ENCODE assay signal across 9 mouse cellular contexts in genomic region chr7:74200661-74201060, GRCm38 (mm10).
A peak's percentile ranks its signal among the peaks of the same experiment; 100 is the strongest.
DNase-seq lines count a peak whose midpoint lies in the region; ATAC-seq and TF ChIP-seq lines count a peak whose summit lies in the region.
"Had no signal": no experiment of that assay in that cellular context is flagged by ENCODE, and none has a peak within 500 bp of the region (broad histone marks: within the 10 kb centered on the region; RNA-seq: fewer than 3 reads in every experiment).

No protein-coding gene starts in this region.

- TF ChIP-seq CTCF in kidney, adult 2 months (conservative IDR thresholded peaks at IDR 0.05; ENCODE audit: insufficient read depth, insufficient read length, low read depth, low read length), result no peak
- TF ChIP-seq CTCF in E14TG2a.4 (conservative IDR thresholded peaks at IDR 0.05; ENCODE audit: low read length), result peak; percentile 38

- WGBS in kidney, adult 2 months, result 44% methylated on average over 4 of the region's 4 CpGs
- WGBS in limb, embryonic 10.5 days, result 34% methylated on average over 4 of the region's 4 CpGs

- no peaks in the 10 kb centered on the region for H3K4me1 ChIP-seq in kidney, adult 2 months (ENCODE audit: control insufficient read depth, insufficient read depth, low read length)
- H3K4me1 ChIP-seq in E14TG2a.4 (replicated peaks; ENCODE audit: low read depth, low read length), result no peaks in the 10 kb centered on the region
- no peaks in the 10 kb centered on the region for H3K4me1 ChIP-seq in limb, embryonic 10.5 days
- H3K4me1 ChIP-seq: embryonic facial prominence, embryonic 12.5 days had no signal

- DNase-seq in kidney, postnatal 4 days, result peak; percentile 30 to 47
- no peak for DNase-seq in kidney, adult 2 months
- peak; percentile 1 for DNase-seq in 3134 (ENCODE audit: extremely low read depth, insufficient read length, low spot score)
- DNase-seq in limb, embryonic 10.5 days (ENCODE audit: low spot score), result peak; percentile 65
- DNase-seq in yolk sac, embryonic 10.5 days (ENCODE audit: low spot score), result no peak

- H3K36me3 ChIP-seq in kidney, adult 2 months (ENCODE audit: control insufficient read depth, insufficient read depth, low read length), result no peaks in the 10 kb centered on the region
- H3K36me3 ChIP-seq in E14TG2a.4 (ENCODE audit: insufficient read depth, low read length), result no peaks in the 10 kb centered on the region
- no peaks in the 10 kb centered on the region for H3K36me3 ChIP-seq in limb, embryonic 10.5 days
- H3K36me3 ChIP-seq: embryonic facial prominence, embryonic 12.5 days had no signal

- no peak for TF ChIP-seq POLR2A in kidney, adult 2 months (IDR thresholded peaks at IDR 0.05; ENCODE audit: low read depth, low read length)

- no peaks in the 10 kb centered on the region; the same call in 1 of the 2 replicates for H3K27me3 ChIP-seq in kidney, adult 2 months (replicated peaks; ENCODE audit: control insufficient read depth, insufficient read depth, low read length)
- H3K27me3 ChIP-seq in E14TG2a.4 (ENCODE audit: insufficient read depth, low read length), result no peaks in the 10 kb centered on the region
- no peaks in the 10 kb centered on the region for H3K27me3 ChIP-seq in limb, embryonic 10.5 days (ENCODE audit: low read depth, poor library complexity, severe bottlenecking)
- H3K27me3 ChIP-seq: embryonic facial prominence, embryonic 12.5 days had no signal

- peaks cover 6% of the 10 kb centered on the region; the same call in 1 of the 2 replicates for H3K9me3 ChIP-seq in E14TG2a.4 (ENCODE audit: low read length)
- no peaks in the 10 kb centered on the region for H3K9me3 ChIP-seq in limb, embryonic 10.5 days (replicated peaks)
- H3K9me3 ChIP-seq: embryonic facial prominence, embryonic 12.5 days had no signal

- ATAC-seq in megakaryocyte, adult 5-6 weeks (ENCODE audit: poor library complexity, severe bottlenecking), result no peak
- ATAC-seq: intestine, embryonic 16.5 days had no signal

- H3K4me3 ChIP-seq in kidney, adult 2 months (ENCODE audit: insufficient read depth, low read depth, low read length), result no peak overlapping the region
- H3K4me3 ChIP-seq in E14TG2a.4 (replicated peaks; ENCODE audit: low read length), result no peak overlapping the region
- no peak overlapping the region for H3K4me3 ChIP-seq in limb, embryonic 10.5 days
- H3K4me3 ChIP-seq: embryonic facial prominence, embryonic 12.5 days had no signal

- H3K27ac ChIP-seq in kidney, adult 2 months (ENCODE audit: insufficient read depth, low read depth, low read length), result no peak overlapping the region
- no peak overlapping the region for H3K27ac ChIP-seq in limb, embryonic 10.5 days
- H3K27ac ChIP-seq: embryonic facial prominence, embryonic 12.5 days had no signal

Comparison
In these comparisons a context has a peak if more than half of its experiments do, and no peak if none do; other contexts are left out.
1. DNase-seq: peak in kidney, postnatal 4 days (2 of 2), 3134 (single experiment) and limb, embryonic 10.5 days (single experiment); none in kidney, adult 2 months (single experiment) and yolk sac, embryonic 10.5 days (single experiment).